Mouse (Mus musculus): ENCODE measurements around the gene Ago1.

DNA sequence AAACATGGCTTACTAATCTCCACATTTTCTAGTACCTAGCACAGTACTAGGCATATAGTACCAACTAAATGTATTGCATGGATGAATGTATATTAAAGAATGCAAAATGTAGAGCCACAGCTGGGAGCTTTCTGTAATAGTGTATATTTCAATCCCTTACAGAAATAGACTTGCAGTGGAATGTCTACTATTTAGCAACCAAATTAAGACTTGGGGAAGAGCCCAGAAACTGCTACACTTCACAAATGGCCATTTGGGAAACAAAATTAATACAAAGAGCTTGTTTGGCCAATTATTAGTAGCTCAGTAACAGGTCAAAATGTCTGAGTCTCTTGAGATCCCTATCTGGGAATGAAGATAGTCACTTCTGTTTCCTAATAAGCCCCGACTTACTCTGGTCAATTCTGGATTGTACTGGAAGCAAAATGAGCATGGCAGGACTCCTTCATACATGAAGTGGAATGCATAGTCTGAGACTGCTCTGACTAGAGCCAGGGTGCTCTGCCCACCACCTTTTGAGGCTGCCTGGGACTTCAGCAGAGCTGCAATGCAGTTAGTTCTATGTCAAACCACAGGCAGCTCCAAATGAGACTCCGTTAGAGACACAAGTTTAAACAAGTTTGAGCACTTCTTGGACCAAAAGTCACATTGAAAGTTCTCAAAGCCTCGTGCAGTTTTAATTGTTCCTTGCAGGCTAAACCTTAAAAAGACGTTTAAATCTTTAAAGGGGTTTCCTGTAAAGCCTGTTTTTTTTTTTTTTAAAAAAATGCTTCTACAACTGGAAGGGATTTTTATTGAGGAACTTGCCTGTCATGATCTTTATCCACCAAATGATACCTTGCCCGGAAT is 27.8 kb upstream of the Ago1 start:
- TF ChIP-seq EP300 (IDR thresholded peaks at IDR 0.05) (peak; percentile 65), CTCF (IDR thresholded peaks at IDR 0.05) (no peak)

Data from lung, postnatal 0 days (tissue).